Mouse (Mus musculus) lung, postnatal 0 days (tissue): Measurements from ENCODE around the gene Clybl. TPM values are rescaled to one million over a fixed set of nuclear protein-coding genes. Genes with fewer than 3 reads are reported as not detected.

Experiments used
- ATAC-seq: fragments of 200-750 bp; cut with Nextera tagmentation; 2 replicates; pipeline ENCODE4 v1.8.0; 2017; ENCODE audit warnings: moderate library complexity
- DNase-seq: peaks from one replicate; pipeline ENCODE4 v3.0.0-alpha.2; 2016; ENCODE audit warnings: low spot score
- H3K27ac ChIP-seq: fragments of 300-500 bp; sonication (generic); 2 replicates; pipeline ENCODE4 v1.5.1; 2014; ENCODE audit warnings: antibody characterized with exemption, mild to moderate bottlenecking, low read length, mixed read lengths
- H3K27me3 ChIP-seq: fragments of 300-500 bp; sonication (generic); replicated peaks from 2 replicates; pipeline ENCODE4 v1.6.1; 2014; ENCODE audit warnings: low read length, mixed read lengths; ENCODE audit not compliant: insufficient read depth
- H3K36me3 ChIP-seq: fragments of 300-500 bp; sonication (generic); 2 replicates; pipeline ENCODE4 v1.6.1; 2014; ENCODE audit warnings: low read length, mixed read lengths; ENCODE audit not compliant: insufficient read depth
- H3K4me1 ChIP-seq: fragments of 300-500 bp; sonication (generic); 2 replicates; pipeline ENCODE4 v1.6.1; 2014; ENCODE audit warnings: antibody characterized with exemption, low read depth, low read length, mixed read lengths; ENCODE audit not compliant: insufficient read depth
- H3K4me2 ChIP-seq: fragments of 300-500 bp; sonication (generic); replicated peaks from 2 replicates; pipeline ENCODE4 v1.6.1; 2014; ENCODE audit warnings: low read depth, mild to moderate bottlenecking, low read length, moderate library complexity, mixed read lengths
- H3K4me3 ChIP-seq: fragments of 300-500 bp; sonication (generic); 2 replicates; pipeline ENCODE4 v1.5.1; 2014; ENCODE audit warnings: low read depth, low read length
- H3K9ac ChIP-seq: fragments of 300-500 bp; sonication (generic); replicated peaks from 2 replicates; pipeline ENCODE4 v1.6.1; 2014; ENCODE audit warnings: low read depth, mild to moderate bottlenecking
- H3K9me3 ChIP-seq: fragments of 300-500 bp; sonication (generic); 2 replicates; pipeline ENCODE4 v1.6.1; 2016; ENCODE audit warnings: low read length, mixed read lengths
- CTCF ChIP-seq: IDR thresholded peaks from 2 replicates; pipeline ENCODE4 v1.5.1; 2016; ENCODE audit warnings: antibody characterized with exemption, mild to moderate bottlenecking
- EP300 ChIP-seq: IDR thresholded peaks from 2 replicates; pipeline ENCODE4 v1.6.1; 2016; ENCODE audit warnings: antibody characterized with exemption, mild to moderate bottlenecking, control low read depth
- WGBS: fragments of 180-500 bp; shearing (Covaris S2); extraction: QIAGEN DNeasy Blood & Tissue Kit; methylation state at CpG from one replicate; pipeline ENCODE4 v1.1.7; 2014; 5-methylcytosine and 5-hydroxymethylcytosine counted together
- polyA plus RNA-seq: library from polyadenylated mRNA; unstranded; fragments of >200 nt; fragmentation: Nextera tagmentation; extraction: Ambion mirVana; gene quantifications from 2 replicates; pipeline ENCODE4 v1.2.1, GENCODE M21; 2015

The Clybl gene
- polyA plus RNA-seq, 1 experiment from 2014 or later = 9.2 TPM

- H3K9ac ChIP-seq = no peak overlapping the region
- DNase-seq (no peak), ATAC-seq (no peak)
- no peaks in the 10 kb centered on the region for H3K4me1 ChIP-seq
- H3K36me3 ChIP-seq = no peaks in the 10 kb centered on the region
- no peak overlapping the region for H3K27ac ChIP-seq
- H3K4me2 ChIP-seq = peak overlapping the region; percentile 52; the same call in 1 of the 2 replicates
- WGBS = 5% methylated on average over 29 of the region's 29 CpGs
- H3K4me3 ChIP-seq = peak overlapping the region; percentile 25; the same call in 1 of the 2 replicates
- peaks cover 52% of the 10 kb centered on the region for H3K27me3 ChIP-seq
- no peak for TF ChIP-seq EP300
- no peak for TF ChIP-seq CTCF
- H3K9me3 ChIP-seq = no peaks in the 10 kb centered on the region
These were observed 268.3 kb downstream of the Clybl start for GRCm38 (mm10) chr14:122449601-122450495.

GRCm38 (mm10) chr14:122450496-122451382 lies 269.2 kb downstream of the Clybl start, which contains the start of gene Gm5089:
TSS of gene Gm5089 (minus strand) at chr14:122451115.
- H3K27ac ChIP-seq = no peak within 1 kb of the TSS
- H3K4me2 ChIP-seq = peak within 1 kb of the TSS; percentile 52
- no peaks in the 10 kb centered on the region for H3K36me3 ChIP-seq
- DNase-seq (no peak), ATAC-seq (peak; percentile 53)
- no peaks in the 10 kb centered on the region for H3K9me3 ChIP-seq
- TF ChIP-seq CTCF (no peak), EP300 (no peak)
- H3K27me3 ChIP-seq = peaks cover 60% of the 10 kb centered on the region
- H3K9ac ChIP-seq = no peak within 1 kb of the TSS
- peak within 1 kb of the TSS; percentile 25 for H3K4me3 ChIP-seq
- 2% methylated on average over 59 of the region's 59 CpGs for WGBS
- no peaks in the 10 kb centered on the region for H3K4me1 ChIP-seq

- DNase-seq (no peak), ATAC-seq (no peak)
- Histone ChIP-seq H3K36me3 (no peaks in the 10 kb centered on the region), H3K4me1 (no peaks in the 10 kb centered on the region), H3K27me3 (peaks cover 63% of the 10 kb centered on the region), H3K4me2 (no peak overlapping the region), H3K9ac (no peak overlapping the region), H3K27ac (no peak overlapping the region), H3K4me3 (no peak overlapping the region), H3K9me3 (no peaks in the 10 kb centered on the region)
- 62% methylated on average over 5 of the region's 5 CpGs for WGBS
- TF ChIP-seq CTCF = no peak
- TF ChIP-seq EP300 = no peak
These were observed 270.1 kb downstream of the Clybl start for GRCm38 (mm10) chr14:122451551-122452145.

Other genes with a start within 250 kb of the Clybl start
- 1.6 TPM in 2 replicates for gene Gpr183, start 216.5 kb upstream of the Clybl start, polyA plus RNA-seq
- not detected in 2 replicates for gene Timm8a2, start 147.0 kb upstream of the Clybl start, polyA plus RNA-seq
- gene Tm9sf2, start 74.7 kb upstream of the Clybl start, polyA plus RNA-seq = 162 and 170 TPM in 2 replicates